Mouse (Mus musculus): ENCODE measurements at regions not wholly inside any gene's neighbourhood (a gene's known extent, or its start where the extent isn't known, plus 50 kb on each side); places are given as distances from the start of the nearest gene placed in this dataset.

DNA sequence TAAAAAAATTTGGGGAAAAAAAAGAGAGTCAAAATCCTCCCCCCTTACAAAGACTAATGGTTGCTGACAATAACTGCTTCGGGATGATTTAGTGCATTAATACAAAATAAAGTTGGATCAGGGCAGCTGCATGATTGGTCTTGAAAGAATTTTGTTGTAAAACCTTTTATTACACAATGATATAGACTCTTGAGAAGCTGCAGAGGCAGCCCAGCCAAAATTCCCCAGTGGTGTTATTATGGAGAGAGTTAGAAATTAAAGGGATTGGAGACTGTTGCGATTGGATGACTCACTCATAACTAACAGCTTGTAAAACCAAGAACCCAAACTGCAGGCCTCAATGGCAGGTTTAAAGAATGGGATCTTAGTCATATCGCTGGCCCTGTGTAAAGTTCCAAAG, 181.4 kb upstream of the Igfbp7 start:
- TF ChIP-seq CTCF (IDR thresholded peaks at IDR 0.05; ENCODE audit: extremely low read depth, insufficient read length, insufficient replicate concordance, low read depth, low read length), result no peak
- no peak for TF ChIP-seq POLR2A (IDR thresholded peaks at IDR 0.05; ENCODE audit: low read depth, low read length)

All from small intestine, adult 2 months (tissue).